In the genomic region with DNA sequence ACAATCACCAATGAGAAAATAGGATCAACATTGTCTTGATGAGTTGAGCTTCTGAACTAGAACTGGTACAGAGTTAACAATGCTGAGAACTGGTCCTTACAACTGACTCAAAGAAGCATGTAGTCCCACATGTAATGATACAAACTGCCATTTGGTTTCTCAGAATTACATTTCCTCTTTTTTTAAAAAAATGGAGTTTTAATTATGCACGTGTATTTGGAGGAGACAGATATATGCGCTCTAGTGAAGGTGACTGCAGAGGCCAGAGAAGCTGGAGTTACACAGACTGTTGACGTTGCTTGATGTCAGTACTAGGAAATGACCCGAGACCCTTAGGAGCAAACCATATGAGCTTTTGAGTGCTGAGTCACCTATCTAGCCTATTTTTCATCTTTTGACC, we compare ENCODE assay signal across 24 mouse cellular contexts. TPM values are rescaled to one million over a fixed set of nuclear protein-coding genes. Genes with fewer than 3 reads are reported as not detected.
"Had no signal": no experiment of that assay in that cellular context is flagged by ENCODE, and none has a peak within 500 bp of the region (broad histone marks: within the 10 kb centered on the region; RNA-seq: fewer than 3 reads in every experiment).

No protein-coding gene starts in this region.

- H3K4me1 ChIP-seq: neural tube, embryonic 13.5 days; neural tube, embryonic 15.5 days; stomach, embryonic 15.5 days had no signal

- H3K27ac ChIP-seq: neural tube, embryonic 13.5 days; neural tube, embryonic 15.5 days; stomach, embryonic 15.5 days; stomach, postnatal 0 days had no signal

- H3K9ac ChIP-seq: neural tube, embryonic 13.5 days; neural tube, embryonic 15.5 days; stomach, embryonic 15.5 days had no signal

- H3K36me3 ChIP-seq: neural tube, embryonic 13.5 days; neural tube, embryonic 15.5 days; stomach, embryonic 15.5 days had no signal

- DNase-seq: retina, postnatal 1 day; right cerebral cortex, adult 18-20 months; right cerebral cortex, postnatal 14 days; right cerebral cortex, postnatal 25 days; right cerebral cortex, postnatal 4 days; spleen, adult 18-20 months; thymus, adult 18-20 months; thymus, adult 2 months; thymus, postnatal 14 days; thymus, postnatal 25 days; thymus, postnatal 36 days; thymus, postnatal 4 days had no signal

- H3K9me3 ChIP-seq: neural tube, embryonic 13.5 days; neural tube, embryonic 15.5 days; stomach, embryonic 15.5 days had no signal

- H3K4me3 ChIP-seq: neural tube, embryonic 13.5 days; neural tube, embryonic 15.5 days; stomach, embryonic 15.5 days had no signal

- H3K27me3 ChIP-seq: neural tube, embryonic 13.5 days; neural tube, embryonic 15.5 days; stomach, embryonic 15.5 days had no signal

RNA-seq across cellular contexts. Expression of gene Pth, which starts 8.3 kb away (rescaled TPM):
- total RNA-seq: neutrophil, adult 5-6 weeks had no signal
- polyA plus RNA-seq: neural tube, embryonic 13.5 days; neural tube, embryonic 14.5 days; neural tube, embryonic 15.5 days; small intestine, adult 2 months; spleen, adult 2 months; stomach, embryonic 14.5 days; stomach, embryonic 15.5 days; stomach, embryonic 16.5 days; stomach, postnatal 0 days; testis, adult 2 months; urinary bladder, adult 2 months had no signal
